Mouse (Mus musculus) hindbrain, embryonic 11.5 days (tissue): ENCODE data around the gene Tph2. TPM values are rescaled to one million over a fixed set of nuclear protein-coding genes. Genes with fewer than 3 reads are reported as not detected.

Experiments
- ATAC-seq: fragments of 200-750 bp; cut with Nextera tagmentation; 2 replicates; pipeline ENCODE4 v1.8.0; 2017; ENCODE audit warnings: mild to moderate bottlenecking, moderate TSS enrichment, moderate library complexity; ENCODE audit not compliant: low FRiP score
- DNase-seq: peaks from one replicate; pipeline ENCODE4 v3.0.0-alpha.2; 2015; ENCODE audit warnings: low spot score
- H3K27ac ChIP-seq: fragments of 300-500 bp; sonication (generic); 2 replicates; pipeline ENCODE4 v1.5.1; 2014; ENCODE audit warnings: mild to moderate bottlenecking, low read depth, low read length
- H3K27me3 ChIP-seq: fragments of 300-500 bp; sonication (generic); 2 replicates; pipeline ENCODE4 v1.6.1; 2014; ENCODE audit warnings: mild to moderate bottlenecking, low read length, moderate library complexity, mixed read lengths; ENCODE audit not compliant: control insufficient read depth, insufficient read depth
- H3K36me3 ChIP-seq: fragments of 300-500 bp; sonication (generic); 2 replicates; pipeline ENCODE4 v1.6.1; 2014; ENCODE audit warnings: mild to moderate bottlenecking, low read length, moderate library complexity, mixed read lengths; ENCODE audit not compliant: control insufficient read depth, insufficient read depth
- H3K4me1 ChIP-seq: fragments of 300-500 bp; sonication (generic); replicated peaks from 2 replicates; pipeline ENCODE4 v1.6.1; 2014; ENCODE audit warnings: low read length, mixed read lengths; ENCODE audit not compliant: control insufficient read depth, insufficient read depth
- H3K4me2 ChIP-seq: fragments of 300-500 bp; sonication (generic); replicated peaks from 2 replicates; pipeline ENCODE4 v1.6.1; 2014; ENCODE audit warnings: mild to moderate bottlenecking, low read depth, low read length
- H3K4me3 ChIP-seq: fragments of 300-500 bp; sonication (generic); 2 replicates; pipeline ENCODE4 v1.5.1; 2014; ENCODE audit warnings: low read depth, low read length
- H3K9ac ChIP-seq: fragments of 300-500 bp; sonication (generic); 2 replicates; pipeline ENCODE4 v1.6.1; 2014; ENCODE audit warnings: low read depth, low read length
- H3K9me3 ChIP-seq: fragments of 300-500 bp; sonication (generic); 2 replicates; pipeline ENCODE4 v1.6.1; 2016; ENCODE audit warnings: low read length; ENCODE audit not compliant: control insufficient read depth
- WGBS: fragments of 180-500 bp; shearing (Covaris S2); extraction: QIAGEN DNeasy Blood & Tissue Kit; methylation state at CpG from one replicate; pipeline ENCODE4 v1.1.7; 2014; 5-methylcytosine and 5-hydroxymethylcytosine counted together
- polyA plus RNA-seq: library from polyadenylated mRNA; unstranded; fragments of >200 nt; fragmentation: Nextera tagmentation; extraction: Ambion mirVana; gene quantifications from 2 replicates; pipeline ENCODE4 v1.2.1, GENCODE M21; 2014

Gene Tph2
- polyA plus RNA-seq, 1 experiment from 2014 or later = 1.7 TPM

DNA sequence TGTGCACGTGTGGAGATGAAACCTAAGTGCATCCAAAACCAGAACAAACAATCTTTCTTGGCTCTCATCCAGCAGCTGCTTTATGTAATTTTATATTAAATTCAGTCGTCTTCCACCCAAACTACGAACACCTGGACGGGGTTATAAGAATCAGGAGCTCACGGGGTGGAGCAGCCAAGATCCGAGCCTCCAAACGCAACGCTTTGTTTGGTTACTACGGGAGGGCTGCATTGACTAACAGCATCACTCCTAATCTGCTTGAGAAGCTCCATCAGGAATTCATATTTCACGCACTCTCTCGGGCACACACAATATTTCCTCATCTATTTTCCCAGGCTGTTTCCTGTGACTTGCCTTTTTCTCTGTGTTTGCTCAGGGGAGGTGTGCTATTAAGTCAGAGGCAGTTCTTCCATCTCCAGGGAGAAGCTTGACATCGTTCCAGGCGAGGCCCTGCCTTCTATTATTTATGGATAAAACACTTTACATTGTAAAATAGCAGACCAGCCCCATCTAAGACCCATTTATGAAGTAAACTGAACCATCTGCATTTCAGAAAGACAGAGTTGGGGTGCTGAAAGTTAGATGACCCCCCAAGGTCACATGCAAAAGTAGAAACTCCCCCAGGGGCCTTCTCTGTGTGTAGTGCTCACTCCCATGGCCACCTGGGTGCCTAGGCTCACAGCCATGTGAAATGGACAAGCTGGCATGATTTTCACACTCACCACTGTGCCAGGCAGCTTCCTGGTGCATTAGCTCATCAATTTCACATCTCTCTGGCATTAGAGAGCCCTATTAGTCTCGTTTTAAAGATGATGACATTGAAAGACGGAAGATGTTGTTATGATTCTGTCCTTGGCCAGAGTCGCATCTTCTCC lies 76.9 kb downstream of the Tph2 start:
- no peaks in the 10 kb centered on the region for H3K27me3 ChIP-seq
- no peaks in the 10 kb centered on the region for H3K9me3 ChIP-seq
- 83% methylated on average over 16 of the region's 16 CpGs for WGBS
- H3K4me1 ChIP-seq = no peaks in the 10 kb centered on the region
- no peak for DNase-seq
- H3K36me3 ChIP-seq = no peaks in the 10 kb centered on the region
- no peak overlapping the region for H3K9ac ChIP-seq
- H3K27ac ChIP-seq = no peak overlapping the region
- ATAC-seq = no peak
- no peak overlapping the region for H3K4me2 ChIP-seq
- H3K4me3 ChIP-seq = no peak overlapping the region

DNA sequence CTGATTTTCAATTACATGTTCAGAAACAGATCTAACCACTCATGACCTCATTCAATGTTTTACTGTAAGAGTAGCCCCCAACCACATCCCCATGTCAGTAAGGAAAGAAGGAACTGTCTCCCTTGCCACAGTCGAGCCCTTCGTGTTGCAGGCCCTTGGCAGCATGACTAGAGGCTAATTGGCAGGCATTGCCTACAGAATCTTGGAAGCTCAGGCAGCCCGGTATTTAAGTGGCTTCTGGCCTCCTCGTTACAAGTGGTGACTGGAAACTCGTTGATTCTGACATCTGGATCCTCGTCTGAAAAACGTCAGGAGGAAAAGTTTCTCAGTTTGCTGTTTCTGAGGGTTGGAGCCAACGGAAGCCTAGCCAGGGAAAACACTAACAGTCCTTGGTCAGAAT lies 80.6 kb downstream of the Tph2 start:
- WGBS = 92% methylated on average over 8 of the region's 8 CpGs
- ATAC-seq = no peak
- Histone ChIP-seq H3K4me2 (no peak overlapping the region), H3K9me3 (no peaks in the 10 kb centered on the region), H3K36me3 (no peaks in the 10 kb centered on the region), H3K4me3 (no peak overlapping the region), H3K27ac (no peak overlapping the region), H3K9ac (no peak overlapping the region), H3K4me1 (no peaks in the 10 kb centered on the region), H3K27me3 (no peaks in the 10 kb centered on the region)
- DNase-seq = no peak

DNA sequence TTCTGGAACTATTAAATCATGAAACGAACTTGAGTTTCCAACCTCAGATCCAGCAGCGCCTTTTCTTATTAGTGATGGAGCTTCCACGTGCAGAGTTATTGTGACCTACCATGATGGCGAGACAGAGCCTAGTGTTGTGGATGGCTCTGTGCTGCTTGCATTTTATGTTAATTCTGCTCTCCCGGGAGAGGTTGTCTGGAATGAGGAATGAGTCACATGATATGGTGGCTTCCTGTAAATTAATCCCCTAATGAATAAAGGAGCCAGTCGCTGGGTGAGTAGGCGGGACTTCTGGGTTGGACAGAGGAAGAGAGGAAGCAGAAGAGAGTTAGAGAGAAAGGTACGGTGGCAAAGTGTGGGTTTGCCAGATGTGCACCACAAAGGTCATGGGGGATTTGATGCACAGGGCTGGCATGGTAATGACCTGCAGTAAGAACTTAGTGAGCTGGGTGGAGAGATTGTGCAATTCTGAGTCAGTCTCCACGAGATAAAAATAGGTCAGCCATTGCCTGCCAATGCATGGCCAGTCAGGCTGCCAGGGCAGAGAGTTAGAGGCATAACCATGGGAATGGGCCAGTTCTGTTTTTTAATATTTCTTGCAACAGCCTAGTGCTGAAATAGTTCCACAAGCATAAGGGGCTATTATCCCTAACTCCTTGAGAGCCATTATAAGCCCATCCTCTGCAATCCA lies 84.8 kb downstream of the Tph2 start:
- 81% methylated on average over 9 of the region's 9 CpGs for WGBS
- no peak overlapping the region for H3K9ac ChIP-seq
- H3K4me2 ChIP-seq = no peak overlapping the region
- H3K4me3 ChIP-seq = no peak overlapping the region
- H3K27me3 ChIP-seq = no peaks in the 10 kb centered on the region
- no peaks in the 10 kb centered on the region for H3K9me3 ChIP-seq
- ATAC-seq (peak; percentile 46; the same call in 1 of the 2 replicates), DNase-seq (no peak)
- H3K27ac ChIP-seq = no peak overlapping the region
- no peaks in the 10 kb centered on the region for H3K36me3 ChIP-seq
- H3K4me1 ChIP-seq = no peaks in the 10 kb centered on the region

DNA sequence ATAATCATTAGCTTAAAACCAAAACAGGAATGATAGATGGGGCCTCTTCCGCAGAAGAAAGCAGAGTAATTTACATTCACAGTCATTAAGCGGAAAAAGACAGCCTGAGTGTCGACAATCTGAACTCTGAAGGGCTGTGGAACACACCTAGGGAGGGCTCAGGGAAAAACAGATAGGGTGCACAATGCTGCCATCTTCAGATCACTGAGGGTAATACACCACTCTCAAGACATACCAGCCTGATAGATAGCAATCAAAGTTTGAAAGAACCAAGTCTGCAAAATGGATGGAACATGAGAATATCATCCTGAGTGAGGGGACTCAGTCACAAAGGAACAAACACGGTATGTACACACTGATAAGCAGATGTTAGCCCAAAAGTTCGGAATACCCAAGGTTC lies 87.7 kb downstream of the Tph2 start:
- Histone ChIP-seq H3K27me3 (no peaks in the 10 kb centered on the region), H3K4me1 (no peaks in the 10 kb centered on the region), H3K27ac (no peak overlapping the region), H3K4me2 (no peak overlapping the region), H3K36me3 (no peaks in the 10 kb centered on the region), H3K9me3 (no peaks in the 10 kb centered on the region), H3K4me3 (no peak overlapping the region), H3K9ac (no peak overlapping the region)
- ATAC-seq = peak; percentile 79
- 19% methylated on average over 5 of the region's 5 CpGs for WGBS
- peak; percentile 81 for DNase-seq

DNA sequence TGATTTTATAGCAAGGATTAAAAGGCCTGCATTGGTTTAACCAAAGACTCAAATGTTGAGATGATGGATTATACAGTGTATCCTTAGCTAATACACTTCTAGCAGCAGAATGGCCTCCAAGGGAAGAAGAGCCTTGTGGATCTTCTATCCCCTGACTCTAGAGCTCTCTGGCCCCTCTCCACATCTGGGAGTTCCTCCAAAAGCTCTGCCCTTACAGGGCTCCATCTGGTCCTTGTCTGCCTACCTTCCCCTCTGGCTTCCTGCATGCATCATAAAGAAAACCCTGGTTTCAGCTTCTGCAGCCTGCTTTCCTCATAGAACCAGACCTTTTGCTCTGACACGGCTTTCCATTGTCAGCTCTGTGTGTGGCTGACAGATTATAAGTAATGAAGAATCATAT lies 88.6 kb downstream of the Tph2 start:
- no peaks in the 10 kb centered on the region for H3K4me1 ChIP-seq
- 79% methylated on average over 1 of the region's 1 CpGs for WGBS
- no peaks in the 10 kb centered on the region for H3K9me3 ChIP-seq
- H3K27ac ChIP-seq = no peak overlapping the region
- H3K36me3 ChIP-seq = no peaks in the 10 kb centered on the region
- DNase-seq = no peak
- H3K4me2 ChIP-seq = no peak overlapping the region
- no peak overlapping the region for H3K9ac ChIP-seq
- H3K4me3 ChIP-seq = no peak overlapping the region
- H3K27me3 ChIP-seq = no peaks in the 10 kb centered on the region
- no peak for ATAC-seq

DNA sequence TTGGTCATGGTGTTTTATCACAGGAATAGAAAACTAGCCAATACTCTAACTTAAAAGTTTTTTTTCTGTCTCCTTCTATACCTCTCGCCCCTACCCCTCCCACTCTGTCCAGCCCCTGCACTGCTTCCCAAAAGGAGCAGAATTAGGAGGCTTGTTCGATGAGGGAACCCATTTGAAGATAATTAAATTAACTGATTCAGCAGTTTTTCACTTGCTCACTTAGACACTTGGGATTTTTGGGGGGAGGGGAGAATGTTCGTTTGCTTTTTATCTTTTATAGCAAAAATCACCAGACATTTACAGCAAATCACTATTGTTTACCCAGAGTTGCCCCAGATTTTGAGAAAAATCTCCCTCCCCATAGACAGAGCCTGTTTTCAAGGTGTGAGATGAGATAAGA lies 106.6 kb downstream of the Tph2 start:
- 70% methylated on average over 3 of the region's 3 CpGs for WGBS
- Histone ChIP-seq H3K27ac (no peak overlapping the region), H3K36me3 (no peaks in the 10 kb centered on the region), H3K9ac (no peak overlapping the region), H3K4me3 (no peak overlapping the region), H3K4me2 (no peak overlapping the region), H3K9me3 (no peaks in the 10 kb centered on the region), H3K27me3 (no peaks in the 10 kb centered on the region), H3K4me1 (no peaks in the 10 kb centered on the region)
- DNase-seq (no peak), ATAC-seq (no peak)

DNA sequence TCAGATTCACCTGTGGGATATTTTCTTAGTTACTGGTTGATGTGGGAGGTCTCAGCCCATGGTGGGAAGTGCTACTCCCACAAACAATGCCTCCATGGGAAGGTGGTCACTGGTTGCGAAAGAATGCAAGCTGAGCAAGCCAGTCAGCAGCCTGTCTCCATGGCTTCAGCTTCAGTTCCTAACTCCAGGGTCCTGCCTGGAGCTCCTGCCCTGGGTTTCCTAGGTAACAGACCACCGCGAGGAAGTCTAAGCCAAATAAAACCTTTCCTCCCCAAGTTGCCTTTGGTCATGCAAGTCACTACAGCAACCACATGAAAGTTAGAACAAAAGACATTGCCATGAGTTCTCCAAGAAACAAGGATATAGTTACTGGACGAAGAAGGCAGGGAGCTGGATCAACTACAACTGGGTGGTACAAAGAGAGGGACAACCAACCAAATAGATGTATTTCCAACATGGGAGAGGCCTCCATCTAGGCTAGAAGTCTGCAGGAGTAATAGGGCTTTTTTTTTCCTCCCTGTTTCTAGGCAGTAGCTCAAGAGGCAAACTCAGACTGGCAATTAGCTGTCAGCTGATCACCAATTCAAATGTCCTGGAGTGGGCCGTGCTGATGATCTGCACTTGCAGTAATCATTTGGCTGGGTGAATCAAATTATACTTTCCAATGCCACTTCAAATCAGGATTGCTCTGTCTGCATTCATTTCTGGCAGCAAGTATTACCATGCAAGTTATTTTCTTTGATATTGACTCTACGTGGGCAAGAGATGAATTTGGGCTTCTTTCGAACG lies 115.5 kb downstream of the Tph2 start:
- Histone ChIP-seq H3K27ac (no peak overlapping the region), H3K27me3 (no peaks in the 10 kb centered on the region), H3K36me3 (no peaks in the 10 kb centered on the region), H3K9me3 (no peaks in the 10 kb centered on the region), H3K9ac (no peak overlapping the region), H3K4me1 (no peaks in the 10 kb centered on the region), H3K4me2 (no peak overlapping the region), H3K4me3 (no peak overlapping the region)
- no peak for DNase-seq
- 81% methylated on average over 8 of the region's 8 CpGs for WGBS
- ATAC-seq = no peak; the same call in 1 of the 2 replicates

DNA sequence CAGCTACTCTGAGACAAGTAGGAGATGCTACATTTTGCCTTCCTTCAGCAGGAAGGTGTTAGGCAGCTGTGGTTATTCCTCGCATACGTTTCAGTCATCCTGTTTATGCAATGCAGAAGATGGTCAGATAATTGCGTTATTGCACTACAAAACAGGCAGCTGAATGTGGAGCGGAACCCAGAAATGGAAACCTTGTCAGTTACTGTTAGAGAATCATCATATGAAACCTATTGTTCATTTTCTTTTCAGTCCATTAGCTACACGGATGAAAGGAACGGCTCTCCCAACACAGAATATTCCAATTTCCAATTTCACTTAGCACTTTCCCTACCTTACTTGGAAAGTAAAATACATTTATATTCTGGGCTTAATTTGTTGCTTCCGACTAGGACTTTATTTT lies 120.9 kb downstream of the Tph2 start:
- DNase-seq (no peak), ATAC-seq (no peak)
- WGBS = 86% methylated on average over 7 of the region's 7 CpGs
- Histone ChIP-seq H3K4me3 (no peak overlapping the region), H3K9ac (no peak overlapping the region), H3K36me3 (no peaks in the 10 kb centered on the region), H3K4me1 (no peaks in the 10 kb centered on the region), H3K27me3 (no peaks in the 10 kb centered on the region), H3K4me2 (no peak overlapping the region), H3K9me3 (no peaks in the 10 kb centered on the region), H3K27ac (no peak overlapping the region)
